Mouse (Mus musculus) limb, embryonic 15.5 days (tissue): ENCODE results near the gene Lyplal1. TPM values are rescaled to one million over a fixed set of nuclear protein-coding genes. Genes with fewer than 3 reads are reported as not detected.

Experiments used
- ATAC-seq: fragments of 200-750 bp; cut with Nextera tagmentation; 2 replicates; pipeline ENCODE4 v1.8.0; 2017; ENCODE audit warnings: low read depth, moderate TSS enrichment; ENCODE audit not compliant: insufficient number of reproducible peaks, low FRiP score, low TSS enrichment
- H3K27ac ChIP-seq: fragments of 300-500 bp; sonication (generic); 2 replicates; pipeline ENCODE4 v1.5.1; 2015; ENCODE audit warnings: moderate library complexity, mild to moderate bottlenecking, inconsistent platforms
- H3K27me3 ChIP-seq: fragments of 300-500 bp; sonication (generic); 2 replicates; pipeline ENCODE4 v1.6.1; 2015; ENCODE audit warnings: inconsistent platforms
- H3K36me3 ChIP-seq: fragments of 300-500 bp; sonication (generic); 2 replicates; pipeline ENCODE4 v1.6.1; 2015; ENCODE audit warnings: inconsistent platforms
- H3K4me1 ChIP-seq: fragments of 300-500 bp; sonication (generic); 2 replicates; pipeline ENCODE4 v1.6.1; 2015; ENCODE audit warnings: inconsistent platforms
- H3K4me2 ChIP-seq: fragments of 300-500 bp; sonication (generic); 2 replicates; pipeline ENCODE4 v1.6.1; 2015; ENCODE audit warnings: mild to moderate bottlenecking, inconsistent platforms
- H3K4me3 ChIP-seq: fragments of 300-500 bp; sonication (generic); 2 replicates; pipeline ENCODE4 v1.5.1; 2015; ENCODE audit warnings: mild to moderate bottlenecking, inconsistent platforms
- H3K9ac ChIP-seq: fragments of 300-500 bp; sonication (generic); 2 replicates; pipeline ENCODE4 v1.6.1; 2015; ENCODE audit warnings: inconsistent platforms
- H3K9me3 ChIP-seq: fragments of 300-500 bp; sonication (generic); 2 replicates; pipeline ENCODE4 v1.6.1; 2016; ENCODE audit warnings: inconsistent platforms
- WGBS: fragments of 180-500 bp; shearing (Covaris S2); methylation state at CpG from one replicate; pipeline ENCODE4 v1.1.7; 2015; 5-methylcytosine and 5-hydroxymethylcytosine counted together
- polyA plus RNA-seq: library from polyadenylated mRNA; unstranded; fragments of >200 nt; fragmentation: Nextera tagmentation; extraction: Ambion mirVana; gene quantifications from 2 replicates; pipeline ENCODE4 v1.2.1, GENCODE M21; 2015

The Lyplal1 gene
- polyA plus RNA-seq, 1 experiment from 2014 or later, result 13.0 TPM

DNA sequence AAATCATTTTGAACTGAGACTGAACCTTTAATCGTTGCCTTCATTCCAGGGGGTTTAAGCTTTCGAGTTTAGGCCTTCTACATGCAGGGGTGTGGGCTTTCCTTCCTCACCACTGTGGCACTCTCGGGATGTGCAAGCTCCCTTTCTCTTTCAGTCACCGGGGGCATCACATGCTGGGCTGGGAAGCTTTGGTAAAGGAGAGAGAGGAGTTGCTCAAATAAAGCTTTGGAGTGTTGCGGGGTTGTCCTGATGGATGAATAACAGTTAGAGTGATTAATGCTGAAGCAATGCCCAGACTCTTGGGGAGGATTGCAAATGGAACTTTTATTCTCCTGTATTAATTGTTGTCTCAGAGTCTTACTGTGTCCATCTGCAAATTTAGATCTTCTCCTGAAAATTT is 2.7 kb upstream of the Lyplal1 start:
- H3K27me3 ChIP-seq, result no peaks in the 10 kb centered on the region
- H3K4me1 ChIP-seq, result peaks cover 7% of the 10 kb centered on the region
- no peaks in the 10 kb centered on the region for H3K9me3 ChIP-seq
- H3K27ac ChIP-seq, result no peak overlapping the region
- H3K4me2 ChIP-seq, result no peak overlapping the region
- no peaks in the 10 kb centered on the region for H3K36me3 ChIP-seq
- no peak overlapping the region for H3K4me3 ChIP-seq
- 50% methylated on average over 5 of the region's 5 CpGs for WGBS
- no peak for ATAC-seq
- H3K9ac ChIP-seq, result no peak overlapping the region

DNA sequence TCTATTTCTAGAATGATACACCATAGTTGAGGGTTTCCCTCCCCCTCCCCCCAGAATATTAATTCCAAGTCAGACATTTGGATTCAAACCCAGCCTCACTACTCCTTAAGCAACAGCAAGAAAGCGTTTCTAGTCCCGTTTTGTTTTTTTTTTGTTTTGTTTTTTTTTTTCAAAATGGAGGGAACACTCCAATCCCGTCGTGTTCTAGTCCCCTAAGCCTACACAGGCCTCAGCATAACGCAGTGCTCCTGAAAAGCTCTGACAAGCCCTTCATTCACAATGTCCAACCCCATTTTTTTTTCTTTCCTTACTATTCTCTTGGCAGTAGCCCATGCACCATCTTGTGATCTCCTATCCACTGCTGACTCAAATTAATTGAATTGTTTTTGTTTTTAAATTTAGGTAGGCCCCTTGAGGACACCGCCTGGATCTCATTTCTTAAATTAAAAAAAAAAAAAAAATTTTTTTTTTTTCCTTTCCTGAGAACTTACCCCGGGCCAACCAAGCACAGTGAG is 967 bp downstream of the Lyplal1 start:
- no peaks in the 10 kb centered on the region; the same call in 1 of the 2 replicates for H3K36me3 ChIP-seq
- ATAC-seq, result no peak
- WGBS, result 62% methylated on average over 7 of the region's 7 CpGs
- no peak overlapping the region for H3K27ac ChIP-seq
- H3K9ac ChIP-seq, result no peak overlapping the region; the same call in 1 of the 2 replicates
- H3K4me1 ChIP-seq, result peaks cover 7% of the 10 kb centered on the region
- H3K4me3 ChIP-seq, result peak overlapping the region; percentile 74
- no peaks in the 10 kb centered on the region for H3K9me3 ChIP-seq
- peak overlapping the region; percentile 76 for H3K4me2 ChIP-seq
- H3K27me3 ChIP-seq, result no peaks in the 10 kb centered on the region

- no peak for ATAC-seq
- WGBS, result 73% methylated on average over 8 of the region's 8 CpGs
- no peak overlapping the region for H3K27ac ChIP-seq
- H3K4me1 ChIP-seq, result no peaks in the 10 kb centered on the region
- H3K27me3 ChIP-seq, result no peaks in the 10 kb centered on the region
- H3K36me3 ChIP-seq, result no peaks in the 10 kb centered on the region
- no peaks in the 10 kb centered on the region for H3K9me3 ChIP-seq
- H3K9ac ChIP-seq, result no peak overlapping the region
- no peak overlapping the region for H3K4me2 ChIP-seq
- H3K4me3 ChIP-seq, result no peak overlapping the region
These were observed 14.8 kb downstream of the Lyplal1 start for GRCm38 (mm10) chr1:186102313-186102712.

DNA sequence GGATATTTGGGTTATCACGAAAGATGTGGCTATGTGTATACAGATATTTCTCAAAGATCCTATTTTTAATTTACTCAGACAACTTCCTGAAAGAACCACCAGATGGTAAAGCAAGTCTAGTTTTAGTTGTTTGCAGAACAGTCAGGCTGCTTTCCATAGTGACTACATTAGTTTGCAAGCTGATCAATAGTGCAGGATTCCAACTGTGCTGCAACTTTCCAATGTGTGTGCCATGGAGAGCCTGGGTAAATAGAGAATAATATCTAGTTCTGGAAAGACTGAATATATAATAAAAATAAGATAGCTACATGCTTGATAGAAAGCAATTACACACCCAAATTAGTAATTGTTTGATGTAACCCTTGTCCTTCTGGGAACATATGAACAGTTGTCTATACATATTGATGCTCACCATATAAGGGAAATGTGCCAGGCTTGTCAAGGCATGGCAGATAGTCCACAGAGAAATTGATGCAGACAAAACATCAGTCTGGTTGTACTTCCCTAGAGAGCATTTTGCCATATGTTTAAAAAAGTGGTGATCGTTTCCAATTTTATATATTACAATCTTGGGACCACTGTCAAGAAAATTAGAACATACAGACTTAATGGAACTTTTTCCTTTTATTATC is 50.7 kb downstream of the Lyplal1 start:
- Histone ChIP-seq H3K4me2 (no peak overlapping the region), H3K27me3 (no peaks in the 10 kb centered on the region), H3K36me3 (no peaks in the 10 kb centered on the region), H3K4me1 (no peaks in the 10 kb centered on the region), H3K9me3 (no peaks in the 10 kb centered on the region), H3K9ac (no peak overlapping the region), H3K27ac (no peak overlapping the region), H3K4me3 (no peak overlapping the region)
- 84% methylated on average over 2 of the region's 2 CpGs for WGBS
- no peak for ATAC-seq

DNA sequence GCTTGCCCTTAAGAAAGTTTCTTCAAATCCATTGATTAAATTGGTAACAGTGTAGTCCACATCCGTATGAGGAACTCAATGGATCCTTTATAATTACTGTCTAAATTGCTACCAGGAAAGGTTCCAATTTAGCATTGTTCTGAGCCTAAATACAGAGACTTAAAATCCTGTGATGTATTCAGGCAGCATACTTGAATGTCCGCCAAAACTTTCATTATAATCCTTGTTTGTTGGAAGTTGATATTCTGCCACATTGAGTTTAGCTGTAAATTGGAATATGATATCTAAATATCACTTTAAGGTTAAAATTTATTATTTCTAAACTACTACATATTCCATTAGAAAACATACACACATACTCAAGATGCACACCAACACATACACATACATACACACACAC is 57.1 kb downstream of the Lyplal1 start:
- no peaks in the 10 kb centered on the region for H3K27me3 ChIP-seq
- no peaks in the 10 kb centered on the region for H3K4me1 ChIP-seq
- H3K27ac ChIP-seq, result no peak overlapping the region
- ATAC-seq, result no peak
- H3K4me2 ChIP-seq, result no peak overlapping the region
- H3K9me3 ChIP-seq, result no peaks in the 10 kb centered on the region
- WGBS, result 66% methylated on average over 2 of the region's 2 CpGs
- H3K4me3 ChIP-seq, result no peak overlapping the region
- H3K36me3 ChIP-seq, result no peaks in the 10 kb centered on the region
- H3K9ac ChIP-seq, result no peak overlapping the region

- Histone ChIP-seq H3K27ac (peak overlapping the region; percentile 38; the same call in 1 of the 2 replicates), H3K9me3 (no peaks in the 10 kb centered on the region), H3K4me3 (no peak overlapping the region), H3K4me1 (peaks cover 9% of the 10 kb centered on the region), H3K36me3 (no peaks in the 10 kb centered on the region), H3K9ac (no peak overlapping the region), H3K27me3 (no peaks in the 10 kb centered on the region), H3K4me2 (no peak overlapping the region)
- ATAC-seq, result no peak
- 46% methylated on average over 7 of the region's 7 CpGs for WGBS
These were observed 62.9 kb downstream of the Lyplal1 start for GRCm38 (mm10) chr1:186054227-186054626.

- Histone ChIP-seq H3K9ac (no peak overlapping the region), H3K27ac (peak overlapping the region; percentile 38), H3K27me3 (no peaks in the 10 kb centered on the region), H3K4me2 (no peak overlapping the region), H3K9me3 (no peaks in the 10 kb centered on the region), H3K36me3 (no peaks in the 10 kb centered on the region), H3K4me3 (no peak overlapping the region), H3K4me1 (peaks cover 9% of the 10 kb centered on the region)
- WGBS, result 42% methylated on average over 12 of the region's 12 CpGs
- ATAC-seq, result peak; percentile 35; the same call in 1 of the 2 replicates
These were observed 63.6 kb downstream of the Lyplal1 start for GRCm38 (mm10) chr1:186053280-186054043.

DNA sequence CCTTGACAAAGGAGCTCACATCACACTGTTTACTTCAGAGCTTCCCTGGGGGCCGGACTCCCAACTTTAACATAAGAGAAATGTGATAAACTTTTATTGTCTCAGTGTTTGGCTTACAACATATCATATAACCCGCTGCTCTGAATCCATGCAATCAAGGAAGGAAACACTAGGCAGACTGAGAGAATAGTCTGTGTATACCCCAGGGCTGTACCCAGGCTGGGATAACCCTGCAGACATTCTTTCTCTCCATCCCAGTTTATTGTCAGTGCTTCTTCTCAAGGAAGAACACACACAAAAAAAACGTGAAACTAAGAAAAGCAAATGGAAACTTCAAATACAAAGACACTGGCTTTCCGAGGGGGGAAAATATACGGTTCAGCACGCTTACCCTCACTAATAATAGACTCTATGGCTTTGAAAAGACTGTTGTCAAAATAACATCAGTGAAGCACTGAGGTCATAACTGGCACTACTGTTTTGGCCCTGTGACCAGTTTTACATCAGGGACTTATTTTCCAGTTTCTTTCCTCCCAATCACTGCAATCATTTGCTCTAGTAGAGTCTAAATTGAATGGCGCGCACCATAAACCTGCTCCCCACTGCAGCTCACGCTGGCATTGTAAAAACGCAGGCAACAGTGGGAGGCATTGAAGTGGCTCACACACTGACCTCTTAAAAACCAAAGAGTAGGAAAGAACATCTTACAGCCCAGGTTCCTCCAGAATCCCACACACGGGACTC is 73.2 kb downstream of the Lyplal1 start:
- H3K4me2 ChIP-seq, result no peak overlapping the region
- ATAC-seq, result no peak
- 48% methylated on average over 11 of the region's 11 CpGs for WGBS
- no peaks in the 10 kb centered on the region for H3K9me3 ChIP-seq
- H3K4me3 ChIP-seq, result no peak overlapping the region
- H3K9ac ChIP-seq, result no peak overlapping the region
- no peaks in the 10 kb centered on the region for H3K36me3 ChIP-seq
- H3K4me1 ChIP-seq, result peaks cover 9% of the 10 kb centered on the region
- no peak overlapping the region for H3K27ac ChIP-seq
- no peaks in the 10 kb centered on the region for H3K27me3 ChIP-seq

- 32% methylated on average over 1 of the region's 1 CpGs for WGBS
- H3K9me3 ChIP-seq, result no peaks in the 10 kb centered on the region
- H3K27me3 ChIP-seq, result no peaks in the 10 kb centered on the region
- ATAC-seq, result no peak
- no peak overlapping the region for H3K4me3 ChIP-seq
- no peak overlapping the region for H3K4me2 ChIP-seq
- no peaks in the 10 kb centered on the region for H3K36me3 ChIP-seq
- H3K9ac ChIP-seq, result no peak overlapping the region
- no peak overlapping the region for H3K27ac ChIP-seq
- peaks cover 9% of the 10 kb centered on the region for H3K4me1 ChIP-seq
These were observed 75.3 kb downstream of the Lyplal1 start for GRCm38 (mm10) chr1:186041841-186042240.
